Mouse (Mus musculus): ENCODE results near the gene Padi1.

DNA sequence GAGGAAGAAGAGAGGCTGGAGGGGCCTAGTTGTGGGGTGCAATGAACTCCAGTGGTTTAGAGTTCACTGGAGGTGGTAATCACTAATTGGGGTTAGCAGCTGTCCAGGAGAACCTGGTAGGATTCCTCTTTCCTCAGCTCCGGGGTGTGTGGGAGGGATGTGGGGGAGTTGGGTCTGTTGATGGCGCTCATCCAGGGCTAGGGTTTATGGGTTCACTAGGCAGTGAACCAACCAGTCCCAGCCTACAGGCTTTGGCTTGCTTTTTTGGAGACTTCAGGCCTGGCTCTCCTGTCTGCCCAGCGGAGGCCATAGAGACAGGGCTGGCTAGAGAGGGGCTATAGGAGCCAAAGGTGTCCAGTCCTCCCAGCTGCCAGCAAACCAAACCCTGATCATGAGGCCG lies 55.6 kb downstream of the Padi1 start:
- TF ChIP-seq POLR2A (IDR thresholded peaks at IDR 0.05; ENCODE audit: insufficient read length, low read depth) (no peak), TCF12 (IDR thresholded peaks at IDR 0.05; ENCODE audit: insufficient read depth, poor library complexity, severe bottlenecking) (no peak), USF1 (IDR thresholded peaks at IDR 0.05; ENCODE audit: low read depth) (no peak), MAX (IDR thresholded peaks at IDR 0.05; ENCODE audit: low read depth) (no peak), MYOD1 (IDR thresholded peaks at IDR 0.05; ENCODE audit: control insufficient read depth in 1 of 3, insufficient read length in 2 of 3, low read depth in 2 of 3) (no peak), POLR2AphosphoS2 (IDR thresholded peaks at IDR 0.05; ENCODE audit: insufficient read length, low read depth) (no peak), E2F4 (IDR thresholded peaks at IDR 0.05; ENCODE audit: insufficient read depth) (no peak), CEBPB (IDR thresholded peaks at IDR 0.05; ENCODE audit: insufficient read depth, poor library complexity, severe bottlenecking) (no peak), SRF (IDR thresholded peaks at IDR 0.05; ENCODE audit: control insufficient read depth, insufficient read length, low read depth) (no peak)
